Mouse (Mus musculus) ES-Bruce4 (cell line): Measurements from ENCODE around the gene Tmbim1.

Experiments used
- CTCF ChIP-seq: IDR thresholded peaks from one replicate; pipeline ENCODE4 v1.8.1; 2011; ENCODE audit warnings: low read depth, low read length
- EP300 ChIP-seq: IDR thresholded peaks from 2 replicates; pipeline ENCODE4 v1.6.1; 2011; ENCODE audit warnings: low read depth, low read length; ENCODE audit not compliant: insufficient read depth
- POLR2A ChIP-seq: IDR thresholded peaks from one replicate; pipeline ENCODE4 v1.8.1; 2011; ENCODE audit warnings: low read length; ENCODE audit not compliant: insufficient read depth

DNA sequence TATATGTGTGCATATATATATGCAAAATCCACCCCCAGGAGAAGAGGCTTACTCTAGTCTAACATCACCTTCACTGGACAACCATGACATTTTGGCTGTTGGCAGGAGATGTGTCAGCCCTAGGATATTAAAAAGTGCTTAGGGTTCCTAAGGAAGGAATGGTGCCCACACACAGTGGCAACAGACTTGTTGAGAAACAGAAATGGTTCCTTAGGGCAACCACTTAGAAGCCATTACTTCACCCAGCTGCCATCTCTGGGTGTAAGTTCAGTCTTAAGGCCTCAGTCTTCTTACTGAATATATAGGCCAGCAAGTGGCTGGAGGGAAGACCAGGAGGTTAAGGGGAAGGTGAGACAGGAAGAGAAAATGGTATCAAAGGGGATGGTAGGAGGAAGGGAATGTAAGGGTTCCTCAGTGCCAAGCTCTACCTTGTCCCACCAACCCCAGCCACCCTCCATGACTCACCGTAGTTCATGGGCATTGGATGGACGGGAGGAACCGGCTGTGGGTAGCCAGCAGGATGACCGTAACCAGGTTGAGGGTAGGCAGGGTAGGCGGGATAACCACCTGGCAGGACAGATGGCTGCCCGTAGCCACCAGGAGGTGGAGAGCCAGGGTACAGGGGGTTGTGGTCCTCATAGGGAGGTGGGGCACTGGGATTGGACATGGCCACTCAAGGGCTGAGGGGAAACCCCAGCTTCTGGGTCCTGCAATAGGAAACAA is 10.5 kb downstream of the Tmbim1 start:
- TF ChIP-seq CTCF: no peak
- no peak for TF ChIP-seq POLR2A
- TF ChIP-seq EP300: no peak
